Mouse (Mus musculus): Measurements from ENCODE around the gene Cenps. TPM values are rescaled to one million over a fixed set of nuclear protein-coding genes. Genes with fewer than 3 reads are reported as not detected.

The Cenps gene
- polyA plus RNA-seq, 1 experiment, result 5.4 TPM

DNA sequence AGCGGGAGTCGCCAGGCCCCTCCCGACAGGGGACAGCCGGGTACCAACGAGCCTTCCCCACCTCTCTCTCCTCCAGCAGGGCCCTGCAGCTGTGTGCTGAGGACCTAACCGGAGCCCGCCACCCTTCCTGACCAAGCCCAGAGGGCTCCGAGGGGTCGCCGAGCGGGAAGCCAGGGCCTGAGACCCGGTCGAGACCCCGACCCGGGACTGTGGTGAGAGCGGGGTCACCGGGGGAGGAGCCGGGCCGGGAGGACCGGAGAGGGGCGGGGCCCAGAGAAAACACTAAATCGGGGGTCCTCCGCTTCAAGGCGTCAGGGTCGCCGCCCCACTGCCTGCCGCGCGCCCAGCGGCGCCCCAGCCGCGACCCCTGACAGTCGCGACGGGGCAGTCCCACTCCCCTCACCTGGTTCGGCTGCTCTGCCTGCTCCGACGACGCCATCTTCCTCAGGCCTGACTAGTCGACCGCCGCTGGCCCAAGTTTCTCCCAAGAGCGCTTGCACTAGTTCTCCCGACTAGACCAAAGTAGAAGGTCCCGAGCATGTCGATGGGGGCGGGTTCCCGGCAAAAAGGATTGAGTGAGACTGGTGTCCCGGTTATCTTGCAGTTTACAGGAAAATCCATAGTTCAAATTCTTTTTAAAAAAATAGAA is 37.9 kb downstream of the Cenps start, which contains the start of gene Pex14:
Gene Pex14 (minus strand): TSS at position 508 of the 649 bp plus-strand sequence.
- Histone ChIP-seq H3K4me1 (ENCODE audit: control insufficient read depth, insufficient read depth, low read length) (peaks cover 3% of the 10 kb centered on the region; the same call in 1 of the 2 replicates), H3K4me3 (ENCODE audit: insufficient read depth, low read length) (peak within 1 kb of the TSS; percentile 71), H3K27ac (ENCODE audit: insufficient read depth, low read length) (no peak within 1 kb of the TSS)
- peak; percentile 55; the same call in 1 of the 2 replicates for TF ChIP-seq POLR2A (IDR thresholded peaks at IDR 0.05; ENCODE audit: extremely low read depth, insufficient read depth, low read length)
- no peak for TF ChIP-seq CTCF (IDR thresholded peaks at IDR 0.05; ENCODE audit: extremely low read depth, insufficient read depth, low read length)

DNA sequence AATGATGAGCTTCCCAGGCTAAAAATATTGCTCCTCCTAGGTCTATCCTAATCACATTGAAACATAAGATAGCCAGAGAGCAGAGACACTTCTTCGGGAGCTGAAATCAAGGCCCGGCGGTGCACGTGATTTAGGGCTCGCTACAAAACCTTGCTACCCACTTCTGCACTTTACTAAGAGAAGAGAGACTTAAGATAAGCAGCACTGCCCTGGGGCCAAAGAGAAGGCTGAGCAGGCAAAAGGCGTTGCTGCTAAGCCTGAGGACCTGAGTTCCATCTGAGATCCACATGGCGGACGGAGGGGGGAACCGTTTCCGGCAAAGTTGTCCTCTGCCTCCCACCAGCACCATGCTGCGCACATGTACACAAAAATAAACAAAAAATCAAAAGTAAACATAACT is 38.9 kb downstream of the Cenps start:
- Histone ChIP-seq H3K4me3 (ENCODE audit: insufficient read depth, low read length) (peak overlapping the region; percentile 71), H3K4me1 (ENCODE audit: control insufficient read depth, insufficient read depth, low read length) (peaks cover 3% of the 10 kb centered on the region; the same call in 1 of the 2 replicates), H3K27ac (ENCODE audit: insufficient read depth, low read length) (no peak overlapping the region)
- TF ChIP-seq POLR2A (IDR thresholded peaks at IDR 0.05; ENCODE audit: extremely low read depth, insufficient read depth, low read length) (no peak), CTCF (IDR thresholded peaks at IDR 0.05; ENCODE audit: extremely low read depth, insufficient read depth, low read length) (no peak)

GRCm38 (mm10) chr4:149097956-149098355 is 39.5 kb downstream of the Cenps start:
- peaks cover 3% of the 10 kb centered on the region; the same call in 1 of the 2 replicates for H3K4me1 ChIP-seq (ENCODE audit: control insufficient read depth, insufficient read depth, low read length)
- TF ChIP-seq POLR2A (IDR thresholded peaks at IDR 0.05; ENCODE audit: extremely low read depth, insufficient read depth, low read length), result no peak
- TF ChIP-seq CTCF (IDR thresholded peaks at IDR 0.05; ENCODE audit: extremely low read depth, insufficient read depth, low read length), result no peak

DNA sequence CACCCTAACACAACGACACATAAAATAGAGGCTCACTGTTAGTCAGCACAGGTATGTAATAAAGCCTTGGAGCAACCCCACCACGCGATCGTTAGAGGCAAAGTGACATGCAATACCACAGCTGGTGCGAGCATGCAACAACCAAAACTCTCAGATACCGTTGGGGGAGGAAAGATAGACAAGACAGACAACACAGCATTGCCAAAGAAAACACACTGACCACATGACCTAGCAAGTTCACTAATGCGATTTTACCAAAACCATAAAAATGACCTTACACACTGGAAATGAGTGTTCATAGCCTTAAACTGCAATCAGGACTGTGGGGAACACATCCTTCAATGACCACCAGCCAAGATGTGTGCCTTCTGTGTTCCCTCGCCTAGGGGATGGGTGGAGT is 46.1 kb downstream of the Cenps start:
- H3K4me1 ChIP-seq (ENCODE audit: control insufficient read depth, insufficient read depth, low read length), result no peaks in the 10 kb centered on the region
- TF ChIP-seq CTCF (IDR thresholded peaks at IDR 0.05; ENCODE audit: extremely low read depth, insufficient read depth, low read length), result no peak
- no peak for TF ChIP-seq POLR2A (IDR thresholded peaks at IDR 0.05; ENCODE audit: extremely low read depth, insufficient read depth, low read length)
- no peak overlapping the region for H3K4me3 ChIP-seq (ENCODE audit: insufficient read depth, low read length)
- no peak overlapping the region for H3K27ac ChIP-seq (ENCODE audit: insufficient read depth, low read length)

More at GRCm38 (mm10) chr4:149097956-149098355, 39.5 kb downstream of the Cenps start:
- H3K4me3 ChIP-seq (ENCODE audit: insufficient read depth, low read length), result peak overlapping the region; percentile 71; the same call in 1 of the 2 replicates
- no peak overlapping the region for H3K27ac ChIP-seq (ENCODE audit: insufficient read depth, low read length)

DNA sequence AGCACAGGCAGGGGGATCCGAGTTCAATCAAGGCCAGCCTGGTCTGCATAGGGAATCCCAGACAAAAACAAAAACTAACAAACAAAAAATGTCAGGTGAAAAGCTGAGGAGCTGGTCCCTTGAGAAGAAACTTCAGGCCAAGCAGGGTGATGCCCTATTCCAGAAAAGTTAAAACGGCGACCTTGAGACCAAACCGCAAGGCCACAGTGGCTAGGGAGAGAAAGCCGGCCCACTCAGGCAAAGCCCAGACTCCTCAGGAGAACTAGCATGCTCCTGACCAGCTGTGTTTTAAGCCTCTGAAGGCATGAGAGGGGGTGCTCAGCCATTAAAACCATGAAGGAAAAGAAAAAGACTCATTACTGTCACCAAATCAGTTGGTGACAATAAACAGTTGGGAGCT is 52.0 kb downstream of the Cenps start:
- Histone ChIP-seq H3K4me1 (ENCODE audit: control insufficient read depth, insufficient read depth, low read length) (no peaks in the 10 kb centered on the region), H3K27ac (ENCODE audit: insufficient read depth, low read length) (no peak overlapping the region), H3K4me3 (ENCODE audit: insufficient read depth, low read length) (no peak overlapping the region)
- no peak for TF ChIP-seq CTCF (IDR thresholded peaks at IDR 0.05; ENCODE audit: extremely low read depth, insufficient read depth, low read length)
- TF ChIP-seq POLR2A (IDR thresholded peaks at IDR 0.05; ENCODE audit: extremely low read depth, insufficient read depth, low read length), result no peak

DNA sequence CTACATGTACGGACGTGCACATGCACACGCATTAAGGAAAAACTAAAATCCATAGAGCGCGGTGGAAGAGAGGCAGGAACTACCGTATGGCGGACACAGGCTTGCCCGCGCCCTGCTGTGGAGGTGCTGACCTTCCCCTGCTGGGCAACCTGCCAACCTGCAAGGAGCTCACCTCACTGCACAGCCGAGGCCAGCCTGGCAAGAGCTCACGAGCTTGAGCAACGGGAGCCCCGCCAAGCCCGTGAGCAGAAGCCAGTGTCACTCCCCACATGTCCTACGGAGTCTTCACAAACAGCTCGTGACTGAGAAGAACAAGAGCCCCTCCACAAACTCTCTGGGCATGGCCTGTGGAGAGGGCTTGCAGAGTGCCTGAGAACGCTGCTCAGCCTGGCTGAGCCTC is 55.9 kb downstream of the Cenps start:
- H3K4me1 ChIP-seq (ENCODE audit: control insufficient read depth, insufficient read depth, low read length), result no peaks in the 10 kb centered on the region
- no peak overlapping the region for H3K4me3 ChIP-seq (ENCODE audit: insufficient read depth, low read length)
- no peak overlapping the region for H3K27ac ChIP-seq (ENCODE audit: insufficient read depth, low read length)
- no peak for TF ChIP-seq POLR2A (IDR thresholded peaks at IDR 0.05; ENCODE audit: extremely low read depth, insufficient read depth, low read length)
- no peak for TF ChIP-seq CTCF (IDR thresholded peaks at IDR 0.05; ENCODE audit: extremely low read depth, insufficient read depth, low read length)

- no peak for TF ChIP-seq POLR2A (IDR thresholded peaks at IDR 0.05; ENCODE audit: extremely low read depth, insufficient read depth, low read length)
- H3K4me3 ChIP-seq (ENCODE audit: insufficient read depth, low read length), result no peak overlapping the region
- no peak overlapping the region for H3K27ac ChIP-seq (ENCODE audit: insufficient read depth, low read length)
- no peaks in the 10 kb centered on the region for H3K4me1 ChIP-seq (ENCODE audit: control insufficient read depth, insufficient read depth, low read length)
Measured at GRCm38 (mm10) chr4:149080111-149080510, 57.3 kb downstream of the Cenps start.

DNA sequence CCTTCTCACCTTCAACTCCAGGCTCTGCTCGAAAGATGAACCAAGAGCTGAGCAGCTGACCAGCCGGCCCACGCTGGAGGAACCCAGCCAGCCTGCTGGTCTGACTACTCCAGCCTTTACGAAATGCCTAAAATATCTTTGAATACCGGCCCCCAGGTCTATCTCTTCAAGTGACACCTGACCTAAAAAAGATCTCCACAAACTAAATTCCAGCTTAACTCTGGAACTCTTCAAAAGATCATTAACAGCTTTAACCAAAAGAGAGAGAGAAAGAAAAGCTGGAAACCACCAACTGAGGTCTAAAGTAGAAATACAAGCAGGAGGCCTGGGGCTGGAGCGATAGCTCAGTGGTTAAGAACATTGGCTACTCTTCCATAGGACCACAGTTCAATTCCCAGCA is 57.8 kb downstream of the Cenps start:
- no peak overlapping the region for H3K4me3 ChIP-seq (ENCODE audit: insufficient read depth, low read length)
- TF ChIP-seq POLR2A (IDR thresholded peaks at IDR 0.05; ENCODE audit: extremely low read depth, insufficient read depth, low read length) (no peak), CTCF (IDR thresholded peaks at IDR 0.05; ENCODE audit: extremely low read depth, insufficient read depth, low read length) (no peak)
- H3K27ac ChIP-seq (ENCODE audit: insufficient read depth, low read length), result no peak overlapping the region
- H3K4me1 ChIP-seq (ENCODE audit: control insufficient read depth, insufficient read depth, low read length), result no peaks in the 10 kb centered on the region

GRCm38 (mm10) chr4:149078261-149078660 is 59.2 kb downstream of the Cenps start:
- Histone ChIP-seq H3K4me3 (ENCODE audit: insufficient read depth, low read length) (no peak overlapping the region), H3K4me1 (ENCODE audit: control insufficient read depth, insufficient read depth, low read length) (no peaks in the 10 kb centered on the region), H3K27ac (ENCODE audit: insufficient read depth, low read length) (no peak overlapping the region)
- TF ChIP-seq POLR2A (IDR thresholded peaks at IDR 0.05; ENCODE audit: extremely low read depth, insufficient read depth, low read length) (no peak), CTCF (IDR thresholded peaks at IDR 0.05; ENCODE audit: extremely low read depth, insufficient read depth, low read length) (no peak)

Other genes starting within 250 kb of the Cenps start
- 41.1 and 42.4 TPM in 2 replicates for gene Pex14, start 37.8 kb downstream of the Cenps start, polyA plus RNA-seq (2012; rRNA removed)
- 49.3 and 52.8 TPM in 2 replicates for gene Dffa, start 33.5 kb downstream of the Cenps start, polyA plus RNA-seq (2012; rRNA removed)
- gene Cort, start 10.9 kb downstream of the Cenps start, polyA plus RNA-seq (2012; rRNA removed), result 10.2 and 10.6 TPM in 2 replicates
- 47.8 and 48.5 TPM in 2 replicates for gene Pgd, start 29.1 kb upstream of the Cenps start, polyA plus RNA-seq (2012; rRNA removed)
- 229 and 234 TPM in 2 replicates for gene Kif1b, start 170.1 kb upstream of the Cenps start, polyA plus RNA-seq (2012; rRNA removed)